Mouse (Mus musculus) olfactory bulb, adult 2 months (tissue): Measurements from ENCODE around the gene Tmem138.

Source experiments
- CTCF ChIP-seq: fragments of 200-500 bp; IDR thresholded peaks from 2 replicates; pipeline ENCODE4 v1.5.1; 2012; ENCODE audit warnings: low read depth, mild to moderate bottlenecking, low read length, moderate library complexity; ENCODE audit not compliant: insufficient read depth
- POLR2A ChIP-seq: fragments of 200-500 bp; IDR thresholded peaks from 2 replicates; pipeline ENCODE4 v1.6.1; 2012; ENCODE audit warnings: mild to moderate bottlenecking, low read depth, low read length, moderate library complexity; ENCODE audit not compliant: insufficient read depth

DNA sequence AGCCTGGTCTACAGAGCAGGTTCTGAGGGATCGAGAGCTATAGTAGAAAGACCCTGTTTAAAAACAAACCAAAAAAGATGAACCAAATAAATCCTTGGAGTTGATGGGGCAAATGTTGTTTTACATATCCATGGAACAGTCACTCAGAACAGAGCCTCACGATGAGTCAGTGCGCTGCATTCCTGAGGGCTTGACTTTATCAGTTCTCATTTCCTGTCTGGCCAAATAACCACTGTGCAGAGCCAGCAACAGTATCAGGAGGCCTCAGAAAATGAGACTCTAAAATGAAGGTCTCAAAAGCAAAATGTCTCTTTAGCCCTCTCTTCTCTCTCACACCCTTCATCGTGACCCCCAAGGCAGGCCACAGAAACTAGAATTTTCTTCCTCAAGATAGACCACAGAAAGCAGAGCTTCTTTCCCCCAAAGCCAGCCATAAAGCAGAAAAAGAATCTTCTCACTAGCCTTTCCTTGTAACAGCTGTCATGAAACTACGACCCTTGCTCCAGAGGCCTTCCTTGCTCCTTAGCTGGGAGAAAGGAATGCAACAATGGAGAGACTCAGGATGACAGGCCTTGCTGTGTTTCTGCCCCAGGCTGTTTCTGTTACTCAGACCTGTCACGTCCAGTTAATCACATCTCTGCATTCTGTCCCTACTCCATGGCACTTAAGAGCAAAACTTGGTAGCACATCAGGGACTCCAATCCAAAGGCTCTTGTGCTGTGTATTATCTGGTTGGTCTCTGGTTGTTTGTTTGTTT lies 15.4 kb downstream of the Tmem138 start:
- TF ChIP-seq POLR2A, result no peak
- no peak for TF ChIP-seq CTCF
